Mouse (Mus musculus) stomach, postnatal 0 days (tissue): ENCODE measurements around the gene Tdo2. TPM values are rescaled to one million over a fixed set of nuclear protein-coding genes. Genes with fewer than 3 reads are reported as not detected.

ENCODE experiments used
- ATAC-seq: fragments of 200-750 bp; cut with Nextera tagmentation; 2 replicates; pipeline ENCODE4 v1.8.0; 2017; ENCODE audit not compliant: low FRiP score, low TSS enrichment
- DNase-seq: peaks from one replicate; pipeline ENCODE4 v3.0.0-alpha.2; 2016; ENCODE audit warnings: low spot score
- H3K27ac ChIP-seq: fragments of 300-500 bp; sonication (generic); replicated peaks from 2 replicates; pipeline ENCODE4 v1.5.1; 2014; ENCODE audit warnings: mild to moderate bottlenecking, control low read depth
- H3K27me3 ChIP-seq: fragments of 300-500 bp; sonication (generic); 2 replicates; pipeline ENCODE4 v1.6.1; 2014; ENCODE audit warnings: low read length; ENCODE audit not compliant: control insufficient read depth, insufficient read depth
- H3K36me3 ChIP-seq: fragments of 300-500 bp; sonication (generic); 2 replicates; pipeline ENCODE4 v1.6.1; 2014; ENCODE audit warnings: low read length, mixed read lengths; ENCODE audit not compliant: control insufficient read depth, insufficient read depth
- H3K4me1 ChIP-seq: fragments of 300-500 bp; sonication (generic); replicated peaks from 2 replicates; pipeline ENCODE4 v1.6.1; 2014; ENCODE audit warnings: antibody characterized with exemption; ENCODE audit not compliant: control insufficient read depth, insufficient read depth
- H3K4me2 ChIP-seq: fragments of 300-500 bp; sonication (generic); replicated peaks from 2 replicates; pipeline ENCODE4 v1.6.1; 2014; ENCODE audit warnings: low read depth, mild to moderate bottlenecking, control low read depth, moderate library complexity
- H3K4me3 ChIP-seq: fragments of 300-500 bp; sonication (generic); 2 replicates; pipeline ENCODE4 v1.5.1; 2014; ENCODE audit warnings: low read depth, low read length, control low read depth
- H3K9ac ChIP-seq: fragments of 300-500 bp; sonication (generic); 2 replicates; pipeline ENCODE4 v1.6.1; 2014; ENCODE audit warnings: mild to moderate bottlenecking, low read length, control low read depth, mixed read lengths
- H3K9me3 ChIP-seq: fragments of 300-500 bp; sonication (generic); 2 replicates; pipeline ENCODE4 v1.6.1; 2016; ENCODE audit warnings: low read length; ENCODE audit not compliant: control insufficient read depth
- CTCF ChIP-seq: IDR thresholded peaks from 2 replicates; pipeline ENCODE4 v1.5.1; 2016; ENCODE audit warnings: antibody characterized with exemption, low read depth, mild to moderate bottlenecking, moderate library complexity
- EP300 ChIP-seq: optimal IDR thresholded peaks from 2 replicates; pipeline ENCODE3; 2016; ENCODE audit warnings: antibody characterized with exemption
- WGBS: fragments of 180-500 bp; shearing (Covaris S2); extraction: QIAGEN DNeasy Blood & Tissue Kit; methylation state at CpG from one replicate; pipeline ENCODE4 v1.1.7; 2014; 5-methylcytosine and 5-hydroxymethylcytosine counted together
- polyA plus RNA-seq: library from polyadenylated mRNA; unstranded; fragments of >200 nt; fragmentation: Nextera tagmentation; extraction: Ambion mirVana; gene quantifications from 2 replicates; pipeline ENCODE4 v1.2.1, GENCODE M21; 2015

Gene Tdo2
- polyA plus RNA-seq, 1 experiment from 2014 or later, result 2.8 TPM

DNA sequence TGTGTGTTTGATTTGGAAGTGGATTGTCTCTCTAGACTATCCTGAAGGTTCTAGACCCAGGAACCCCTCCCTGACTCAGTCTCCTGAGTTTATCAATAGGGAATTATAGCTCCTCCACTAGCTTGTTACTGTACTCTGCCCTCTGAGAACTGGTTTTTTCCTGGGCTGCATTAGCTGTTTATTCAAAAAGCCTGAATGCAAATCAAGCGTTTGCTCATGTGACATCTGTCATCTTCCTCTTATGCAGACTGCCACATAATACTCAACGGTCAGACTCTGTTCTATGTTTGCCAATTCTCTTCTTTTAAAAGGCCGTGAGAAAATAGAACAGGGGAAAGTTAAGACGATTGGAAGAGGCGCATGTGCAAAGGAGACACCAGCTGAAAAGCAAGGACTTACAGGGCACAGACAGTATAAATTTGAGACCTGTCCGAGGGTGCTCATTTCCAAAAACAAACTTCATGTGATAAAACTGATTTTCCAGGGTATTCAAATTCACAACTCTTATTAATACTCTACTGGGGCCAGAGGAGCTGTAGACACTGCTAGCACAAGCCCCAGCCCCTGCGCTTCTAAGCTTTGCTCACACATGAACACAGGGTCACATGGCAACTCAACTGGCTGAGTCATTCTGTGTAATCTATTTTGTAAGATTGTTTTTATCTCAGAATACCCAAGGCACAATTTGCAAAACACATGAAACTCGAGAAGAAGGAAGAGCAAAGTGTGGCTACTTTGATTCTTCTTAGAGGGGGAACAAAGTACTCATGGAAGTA lies 7.3 kb upstream of the Tdo2 start:
- no peaks in the 10 kb centered on the region for H3K9me3 ChIP-seq
- TF ChIP-seq EP300 (no peak), CTCF (no peak)
- H3K27ac ChIP-seq, result no peak overlapping the region
- DNase-seq (peak; percentile 25), ATAC-seq (peak; percentile 84)
- H3K36me3 ChIP-seq, result no peaks in the 10 kb centered on the region
- H3K9ac ChIP-seq, result no peak overlapping the region
- H3K4me2 ChIP-seq, result no peak overlapping the region
- no peak overlapping the region for H3K4me3 ChIP-seq
- WGBS, result 57% methylated on average over 8 of the region's 8 CpGs
- H3K27me3 ChIP-seq, result no peaks in the 10 kb centered on the region
- no peaks in the 10 kb centered on the region for H3K4me1 ChIP-seq

DNA sequence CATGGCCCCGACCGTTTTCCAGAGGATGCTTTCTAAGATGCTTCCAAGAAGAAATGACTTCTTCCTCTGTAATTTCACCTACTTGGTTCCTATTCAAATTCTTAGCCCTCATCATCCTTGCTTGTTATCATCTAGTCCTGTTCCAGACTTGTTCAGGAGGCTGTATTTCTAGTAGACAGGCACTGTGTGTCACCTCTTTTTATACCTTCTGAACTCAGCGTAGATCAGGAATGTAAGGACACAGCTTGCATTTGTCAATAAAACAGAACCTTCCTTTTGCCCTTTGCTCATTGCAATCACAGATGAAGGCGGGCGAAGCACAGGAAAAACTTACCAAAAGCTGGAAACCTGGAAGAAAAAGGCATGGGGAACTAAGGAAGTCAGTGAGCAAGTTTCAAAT lies 6.0 kb upstream of the Tdo2 start, which contains the start of gene Asic5:
Gene Asic5 (plus strand): TSS at position 301 of the 400 bp plus-strand sequence.
- TF ChIP-seq EP300 (no peak), CTCF (no peak)
- no peak within 1 kb of the TSS for H3K27ac ChIP-seq
- WGBS, result 77% methylated on average over 5 of the region's 5 CpGs

DNA sequence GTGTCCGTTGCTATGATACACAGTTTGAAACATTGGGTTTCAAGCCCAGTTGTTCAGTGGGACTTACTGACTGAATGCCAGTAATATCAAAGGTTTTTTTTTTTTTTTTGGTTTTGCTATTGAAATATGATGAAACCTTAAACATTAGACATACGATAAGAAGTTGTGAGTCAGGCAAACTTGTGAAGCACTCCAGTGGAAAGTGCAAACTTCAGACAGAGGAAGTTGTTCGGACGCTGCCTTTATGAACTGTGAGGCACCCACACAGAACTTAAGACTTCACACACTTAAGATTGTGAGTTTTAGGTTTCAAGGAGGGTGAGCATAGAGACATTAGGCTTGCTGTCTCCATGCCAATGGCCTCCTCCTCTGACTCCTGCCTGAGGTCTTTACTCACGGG lies 5.6 kb upstream of the Tdo2 start:
- ATAC-seq, result no peak
- Histone ChIP-seq H3K9ac (no peak overlapping the region), H3K4me1 (no peaks in the 10 kb centered on the region), H3K27me3 (no peaks in the 10 kb centered on the region), H3K4me2 (no peak overlapping the region), H3K4me3 (no peak overlapping the region), H3K27ac (no peak overlapping the region), H3K36me3 (no peaks in the 10 kb centered on the region), H3K9me3 (no peaks in the 10 kb centered on the region)
- WGBS, result 73% methylated on average over 5 of the region's 5 CpGs
- TF ChIP-seq CTCF, result no peak
- TF ChIP-seq EP300, result no peak
- DNase-seq, result no peak

More for the DNA sequence above, 6.0 kb upstream of the Tdo2 start, which contains the start of gene Asic5:
- H3K4me3 ChIP-seq, result no peak within 1 kb of the TSS
- no peaks in the 10 kb centered on the region for H3K9me3 ChIP-seq
- H3K4me2 ChIP-seq, result no peak within 1 kb of the TSS
- H3K27me3 ChIP-seq, result no peaks in the 10 kb centered on the region
- DNase-seq (no peak), ATAC-seq (no peak)
- H3K36me3 ChIP-seq, result no peaks in the 10 kb centered on the region
- H3K9ac ChIP-seq, result no peak within 1 kb of the TSS
- no peaks in the 10 kb centered on the region for H3K4me1 ChIP-seq

DNA sequence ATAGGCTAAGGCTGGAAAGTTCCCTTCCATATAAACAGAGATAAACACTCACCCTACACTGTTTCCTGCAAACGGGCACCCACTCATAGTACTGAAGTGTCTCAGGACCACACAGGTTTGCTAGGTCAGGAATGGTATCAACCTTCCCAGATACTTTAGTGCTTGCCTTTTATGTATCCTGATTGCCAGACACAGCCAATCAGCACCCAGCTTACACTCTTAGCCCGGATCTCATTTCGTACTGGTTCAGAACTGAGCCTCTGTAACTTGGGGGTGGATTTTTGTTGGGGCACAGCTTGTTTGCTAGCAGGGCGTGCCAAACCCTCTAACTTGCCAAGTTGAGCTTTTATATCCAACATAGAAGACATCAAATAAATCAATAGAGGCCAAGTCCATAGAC lies 395 bp downstream of the Tdo2 start:
- Histone ChIP-seq H3K4me1 (no peaks in the 10 kb centered on the region), H3K27ac (no peak overlapping the region), H3K9me3 (no peaks in the 10 kb centered on the region), H3K27me3 (no peaks in the 10 kb centered on the region), H3K9ac (no peak overlapping the region), H3K4me2 (no peak overlapping the region), H3K4me3 (no peak overlapping the region), H3K36me3 (no peaks in the 10 kb centered on the region)
- DNase-seq, result no peak
- peak; percentile 49; the same call in 1 of the 2 replicates for ATAC-seq
- TF ChIP-seq CTCF, result no peak
- TF ChIP-seq EP300, result no peak
- WGBS, result 31% methylated on average over 4 of the region's 4 CpGs

DNA sequence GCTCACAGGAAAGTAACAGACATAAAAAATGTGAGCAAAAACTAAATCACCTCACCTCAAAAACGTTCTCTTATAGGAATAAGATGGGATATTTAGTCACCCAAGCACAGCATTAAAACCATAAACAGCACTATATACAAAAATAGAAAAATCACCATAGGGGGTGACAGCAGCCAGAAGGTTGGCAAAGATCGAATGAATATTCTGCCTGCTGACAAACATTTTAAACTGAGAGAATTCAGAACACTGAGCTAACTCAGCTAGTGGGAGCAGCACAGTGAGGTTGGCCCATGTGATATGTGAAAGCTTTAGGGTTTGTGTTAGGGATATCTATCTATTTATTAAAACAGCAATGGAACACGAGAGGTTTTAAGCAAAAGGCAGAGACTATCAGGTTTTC lies 11.4 kb downstream of the Tdo2 start:
- H3K36me3 ChIP-seq, result no peaks in the 10 kb centered on the region
- H3K27ac ChIP-seq, result no peak overlapping the region
- H3K4me3 ChIP-seq, result no peak overlapping the region
- TF ChIP-seq CTCF (no peak), EP300 (no peak)
- H3K9ac ChIP-seq, result no peak overlapping the region
- no peak for DNase-seq
- no peaks in the 10 kb centered on the region for H3K4me1 ChIP-seq
- no peak for ATAC-seq
- no peaks in the 10 kb centered on the region for H3K27me3 ChIP-seq
- 60% methylated on average over 3 of the region's 3 CpGs for WGBS
- no peak overlapping the region for H3K4me2 ChIP-seq
- no peaks in the 10 kb centered on the region for H3K9me3 ChIP-seq

DNA sequence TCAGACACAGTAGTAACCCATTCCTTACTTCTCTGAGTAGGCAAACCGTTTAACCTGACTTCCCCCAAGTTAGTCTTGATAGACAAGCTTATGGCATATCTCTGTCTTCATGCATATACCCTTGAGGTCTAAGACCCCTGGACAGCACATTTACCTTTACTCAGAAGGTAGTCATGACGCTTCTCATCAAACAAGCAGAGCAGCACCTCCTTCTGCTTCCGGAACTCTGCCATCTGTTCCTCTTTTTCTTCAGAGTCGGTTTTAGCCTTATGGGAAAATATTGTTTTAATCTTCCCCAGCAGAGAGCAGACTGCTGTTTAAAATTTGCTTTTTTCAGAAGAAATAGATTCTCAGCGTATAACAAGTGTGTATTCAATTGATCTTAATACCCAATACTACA lies 12.2 kb downstream of the Tdo2 start:
- H3K4me2 ChIP-seq, result no peak overlapping the region
- H3K9ac ChIP-seq, result no peak overlapping the region
- H3K27me3 ChIP-seq, result no peaks in the 10 kb centered on the region
- H3K4me1 ChIP-seq, result no peaks in the 10 kb centered on the region
- H3K4me3 ChIP-seq, result no peak overlapping the region
- no peaks in the 10 kb centered on the region for H3K36me3 ChIP-seq
- DNase-seq (no peak), ATAC-seq (no peak)
- WGBS, result 77% methylated on average over 5 of the region's 5 CpGs
- no peaks in the 10 kb centered on the region for H3K9me3 ChIP-seq
- TF ChIP-seq EP300 (no peak), CTCF (no peak)
- H3K27ac ChIP-seq, result no peak overlapping the region
